Mouse (Mus musculus): Measurements from ENCODE around the gene Prkacb.
A peak's percentile ranks its signal among the peaks of the same experiment; 100 is the strongest.

Gene Prkacb

DNA sequence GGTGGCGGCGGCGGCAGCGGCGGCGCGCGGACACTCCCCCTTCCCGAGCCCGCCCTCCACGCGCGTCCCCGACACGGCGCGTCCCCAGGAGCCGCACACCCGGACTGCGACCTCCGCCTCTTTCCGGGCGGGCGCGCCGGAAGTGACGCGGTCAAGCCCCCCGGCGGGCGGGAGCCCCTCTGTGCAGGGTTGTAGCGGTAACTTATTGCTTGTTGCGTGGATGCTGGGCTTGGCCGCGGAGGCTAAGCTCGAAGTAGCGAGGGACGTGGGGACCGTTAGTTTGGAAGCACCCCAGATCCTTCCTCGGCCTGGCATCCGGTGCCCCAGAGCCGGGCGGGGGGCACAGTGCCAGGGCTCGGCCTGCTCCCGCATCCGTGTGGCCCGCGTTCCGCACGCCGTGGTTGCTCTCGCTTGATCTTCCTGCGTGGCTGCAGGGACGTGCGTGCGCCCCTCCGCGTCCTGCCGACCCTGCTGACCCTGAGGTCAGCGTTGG lies at the start of gene Prkacb:
Prkacb (minus strand) TSS at position 90 of the 493 bp plus-strand sequence.
- peak; percentile 93 for ATAC-seq (ENCODE audit: low TSS enrichment)

DNA sequence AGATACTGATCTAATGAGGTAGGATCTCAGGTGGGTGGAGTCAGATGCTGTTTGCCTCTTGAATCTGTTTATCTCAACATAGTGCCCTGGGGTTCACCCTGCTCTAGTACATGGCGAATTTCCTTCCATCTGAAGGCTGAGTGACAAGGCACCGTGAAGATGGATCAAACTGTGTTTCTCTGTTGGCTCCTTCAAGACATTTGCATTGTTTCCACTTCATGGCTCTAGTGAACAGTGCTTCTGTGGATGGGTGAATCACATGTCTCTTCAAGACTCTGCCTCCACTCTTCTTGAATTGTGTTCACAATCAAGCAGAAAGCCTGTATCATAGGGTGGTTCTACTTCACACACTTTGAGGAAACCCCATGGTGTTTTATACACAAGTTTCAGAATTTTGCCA lies 47.5 kb upstream of the Prkacb start:
- no peak for ATAC-seq (ENCODE audit: low TSS enrichment)

DNA sequence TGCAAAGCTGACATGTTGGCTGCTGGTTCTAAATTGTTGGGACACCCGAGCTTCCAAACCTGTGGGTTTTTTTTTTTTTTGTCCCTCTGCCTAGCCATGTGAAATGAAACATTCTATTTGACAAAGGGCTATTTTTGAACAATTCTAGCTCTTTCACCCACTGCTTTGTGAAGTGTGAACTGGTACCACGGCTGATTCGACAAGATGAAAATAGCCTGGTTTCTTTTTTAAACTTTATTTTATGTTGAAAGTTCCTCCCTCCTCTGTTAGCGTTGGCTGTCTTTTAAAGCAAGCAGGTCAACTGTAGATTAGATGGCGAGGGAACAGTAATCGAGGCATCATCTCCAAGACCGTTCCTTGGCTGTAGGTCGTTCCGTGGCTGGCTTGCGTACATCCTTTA lies 44.6 kb upstream of the Prkacb start:
- peak; percentile 68 for ATAC-seq (ENCODE audit: low TSS enrichment)

DNA sequence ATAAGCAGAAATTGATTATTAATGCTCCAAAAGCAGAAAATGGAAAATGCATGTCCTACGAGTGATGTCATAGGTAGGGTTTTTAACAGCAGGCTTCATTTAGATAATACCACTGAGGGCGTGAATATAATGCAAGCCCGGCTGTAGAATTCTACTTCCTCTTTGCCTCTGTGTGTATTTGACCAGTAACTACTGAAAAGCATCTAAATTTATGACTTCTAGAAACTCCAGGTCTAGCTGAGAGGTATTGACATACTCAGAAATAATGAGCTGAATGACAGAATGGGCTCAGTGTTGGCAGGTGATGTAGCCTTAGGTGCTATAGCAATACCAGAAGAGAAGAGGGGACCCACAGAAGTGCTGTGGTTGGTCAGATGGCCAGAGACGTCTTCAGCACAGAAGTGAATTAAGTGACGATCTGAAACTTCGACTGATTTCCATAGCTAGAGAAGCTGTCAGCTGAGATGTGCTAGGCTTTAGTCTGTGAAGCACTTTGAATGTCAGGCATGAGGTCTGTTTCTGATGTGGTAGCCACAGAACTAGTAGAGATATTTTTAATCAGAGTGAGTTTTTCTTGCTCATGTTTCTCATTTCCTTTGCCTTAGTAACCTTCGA lies 41.8 kb upstream of the Prkacb start:
- no peak for ATAC-seq (ENCODE audit: low TSS enrichment)

DNA sequence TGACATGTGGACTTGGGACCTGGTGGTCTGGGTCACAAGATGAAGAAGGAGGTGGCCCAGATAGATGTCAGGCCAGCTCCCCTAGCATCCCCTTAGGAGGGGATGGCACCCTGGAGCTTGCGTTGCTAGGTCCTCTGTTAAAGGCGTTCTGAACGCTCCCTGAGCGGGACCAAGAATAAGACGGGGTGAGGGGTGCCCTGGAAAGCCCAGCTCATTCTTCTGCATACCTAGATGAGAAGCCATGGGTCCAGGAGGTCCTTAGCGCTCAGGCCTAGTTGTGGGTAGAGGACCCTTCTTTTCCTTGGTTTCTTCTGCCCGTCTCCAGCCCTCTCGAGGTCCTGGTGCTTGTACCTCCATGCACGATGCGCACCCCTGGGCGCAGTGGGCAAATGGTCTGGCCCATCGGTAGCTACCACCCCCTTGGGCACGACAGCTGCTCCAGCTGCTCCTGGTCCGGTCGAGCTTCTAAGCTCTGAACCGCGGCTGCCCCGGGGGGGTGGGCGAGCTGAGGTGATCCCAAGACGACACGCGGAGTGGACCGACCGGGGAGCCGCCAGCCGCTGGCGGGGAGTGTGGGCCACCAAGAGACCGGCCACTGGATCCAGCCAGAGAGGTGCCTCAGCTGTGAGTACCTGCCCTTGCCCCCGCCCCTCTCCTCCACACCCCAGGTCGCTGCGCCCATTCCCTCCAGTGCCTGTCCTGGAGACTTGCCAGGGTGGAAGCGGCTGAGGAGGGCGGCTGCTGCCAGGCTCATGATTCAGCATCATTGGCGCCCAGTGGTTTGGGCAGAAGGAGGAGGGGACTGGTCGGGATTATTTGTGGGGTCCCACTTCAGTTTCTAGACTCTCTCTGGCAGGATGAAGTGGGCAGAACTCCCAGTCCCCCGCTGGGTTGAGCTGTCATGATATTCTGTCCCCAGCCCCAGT lies 39.4 kb upstream of the Prkacb start, which contains the start of gene Ttll7:
Ttll7 (plus strand) TSS at position 402 of the 926 bp plus-strand sequence.
- peak; percentile 94 for ATAC-seq (ENCODE audit: low TSS enrichment)

DNA sequence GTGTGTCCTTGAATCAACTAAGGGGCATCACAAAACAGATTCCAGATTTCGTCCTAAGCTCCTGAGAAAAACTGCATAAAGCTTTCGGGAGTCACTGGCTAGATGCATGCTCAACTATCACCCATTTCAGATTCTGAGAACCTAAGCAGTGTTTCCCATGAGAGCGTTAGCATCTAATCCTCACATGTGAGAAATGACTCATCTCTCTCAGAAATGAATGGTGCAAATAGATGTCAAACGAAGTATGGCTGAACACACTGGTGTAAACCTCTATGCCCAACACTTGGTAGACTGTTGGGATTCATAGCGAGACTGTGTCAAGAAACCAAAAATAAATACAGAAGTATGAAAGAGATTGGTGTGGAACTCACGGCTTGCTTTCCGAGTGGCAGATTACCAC lies 36.6 kb upstream of the Prkacb start:
- no peak for ATAC-seq (ENCODE audit: low TSS enrichment)

DNA sequence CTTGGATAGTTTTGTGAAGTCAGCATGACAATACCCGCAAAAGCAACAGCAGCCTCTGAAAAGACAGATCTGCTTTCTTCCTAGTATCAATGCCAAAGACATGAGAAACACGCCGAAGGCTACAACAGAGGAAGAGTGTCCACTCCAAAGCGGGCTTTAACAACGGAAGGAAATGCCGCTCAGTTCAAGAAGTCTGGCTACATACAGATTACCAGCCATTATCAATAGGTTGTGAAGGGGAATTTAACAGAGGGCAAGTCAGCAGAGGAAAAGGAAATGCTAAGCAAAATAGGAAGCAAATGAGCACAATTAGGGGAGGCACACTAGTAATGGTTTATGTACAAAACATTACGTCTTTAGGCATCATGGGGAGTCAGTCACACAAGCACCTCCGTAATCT lies 35.3 kb upstream of the Prkacb start:
- no peak for ATAC-seq (ENCODE audit: low TSS enrichment)

DNA sequence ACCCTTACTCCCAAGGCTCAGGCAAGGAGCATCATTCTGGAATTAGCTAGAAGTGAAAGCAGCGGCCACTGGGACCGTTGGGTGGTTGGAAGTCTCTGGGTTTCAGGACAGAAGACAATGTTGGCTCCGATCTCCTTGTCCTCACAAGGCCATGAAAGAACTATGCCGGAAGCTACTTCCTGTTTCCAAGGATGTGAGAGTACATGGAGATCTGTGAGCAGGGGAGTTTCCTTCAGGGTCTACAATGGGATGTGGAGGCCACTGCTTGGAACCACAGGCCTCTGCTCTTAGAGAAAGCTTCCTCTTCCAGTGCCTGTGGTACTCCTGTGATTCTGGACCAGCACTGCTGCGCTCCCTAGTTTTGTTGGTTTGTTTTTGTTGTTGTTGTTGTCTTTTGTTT lies 33.4 kb upstream of the Prkacb start:
- no peak for ATAC-seq (ENCODE audit: low TSS enrichment)

DNA sequence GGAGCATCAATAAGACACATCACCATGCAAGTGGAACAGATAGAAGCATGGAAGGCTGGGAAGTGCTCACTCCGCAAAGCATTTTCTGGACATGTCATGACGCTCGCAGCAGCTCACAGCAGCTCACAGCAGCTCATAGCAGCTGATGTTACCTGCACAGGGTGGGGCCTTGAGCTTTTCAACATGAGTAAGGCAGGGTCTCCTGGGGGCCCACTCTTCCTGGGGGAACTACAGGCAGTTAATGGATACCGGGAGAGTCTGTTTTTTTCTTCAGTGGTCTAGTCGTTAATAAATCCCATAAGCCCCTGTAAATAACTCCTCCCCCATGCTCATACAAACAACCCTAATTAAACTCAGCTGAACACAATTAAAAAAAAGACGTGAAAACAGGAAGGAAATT lies 30.7 kb upstream of the Prkacb start:
- no peak for ATAC-seq (ENCODE audit: low TSS enrichment)

DNA sequence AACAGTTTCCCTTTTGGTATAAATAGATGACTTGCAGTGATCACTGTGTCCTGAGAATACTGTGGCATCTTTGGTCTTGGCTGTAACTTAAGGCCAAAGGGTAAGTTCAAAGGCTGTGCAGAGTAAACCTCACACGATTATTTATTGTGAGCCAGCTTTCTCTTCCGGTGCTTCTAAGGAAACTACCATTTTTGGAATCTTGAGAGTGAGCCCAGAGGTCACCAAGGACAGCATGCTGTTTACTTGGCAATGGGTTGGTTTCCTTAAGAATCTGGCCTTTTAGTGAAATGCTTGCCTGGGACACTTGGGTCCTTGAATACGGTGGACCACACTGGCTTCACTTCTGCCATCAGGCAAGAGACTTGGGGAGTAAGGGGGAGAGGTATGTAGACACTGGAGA lies 30.0 kb upstream of the Prkacb start:
- no peak for ATAC-seq (ENCODE audit: low TSS enrichment)

DNA sequence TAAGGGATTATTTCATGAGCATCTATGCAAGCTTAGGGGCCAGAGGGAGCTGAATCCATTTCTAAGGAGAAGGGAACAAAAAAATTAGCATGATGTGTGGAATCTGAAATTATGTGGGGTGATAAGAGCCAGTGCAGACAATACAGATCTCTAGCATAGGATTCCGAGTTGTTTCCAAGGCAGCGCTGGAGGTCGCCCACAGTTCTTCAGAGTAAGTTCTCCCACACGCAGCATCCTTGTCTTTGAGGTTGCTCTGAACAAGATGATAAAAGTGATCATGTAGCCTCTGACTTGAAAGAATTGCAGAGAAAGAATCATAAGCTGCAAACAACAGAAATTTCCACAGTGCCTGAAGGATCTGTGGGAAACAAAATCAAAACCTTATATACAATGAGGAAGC lies 7.9 kb upstream of the Prkacb start:
- peak; percentile 85 for ATAC-seq (ENCODE audit: low TSS enrichment)

DNA sequence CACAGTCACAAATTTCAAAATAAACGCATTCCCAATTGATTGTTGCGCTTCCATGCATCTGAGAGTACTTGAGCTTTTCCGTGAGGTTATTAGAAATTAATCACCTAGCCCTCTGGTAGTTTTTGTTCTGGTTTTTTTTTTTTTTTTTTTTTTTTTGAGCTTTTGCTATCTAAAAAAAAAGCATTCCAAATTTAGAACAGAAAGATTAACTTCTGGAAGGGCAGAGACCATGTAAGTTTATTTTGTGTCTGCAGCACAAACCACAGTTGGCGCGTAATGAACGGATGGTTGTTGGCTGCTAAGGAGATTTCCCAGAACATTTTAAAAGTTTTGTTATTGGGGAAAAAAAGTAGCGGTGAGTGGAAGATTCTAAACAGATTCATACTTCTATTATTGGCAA lies 834 bp upstream of the Prkacb start:
- ATAC-seq (ENCODE audit: low TSS enrichment), result no peak

DNA sequence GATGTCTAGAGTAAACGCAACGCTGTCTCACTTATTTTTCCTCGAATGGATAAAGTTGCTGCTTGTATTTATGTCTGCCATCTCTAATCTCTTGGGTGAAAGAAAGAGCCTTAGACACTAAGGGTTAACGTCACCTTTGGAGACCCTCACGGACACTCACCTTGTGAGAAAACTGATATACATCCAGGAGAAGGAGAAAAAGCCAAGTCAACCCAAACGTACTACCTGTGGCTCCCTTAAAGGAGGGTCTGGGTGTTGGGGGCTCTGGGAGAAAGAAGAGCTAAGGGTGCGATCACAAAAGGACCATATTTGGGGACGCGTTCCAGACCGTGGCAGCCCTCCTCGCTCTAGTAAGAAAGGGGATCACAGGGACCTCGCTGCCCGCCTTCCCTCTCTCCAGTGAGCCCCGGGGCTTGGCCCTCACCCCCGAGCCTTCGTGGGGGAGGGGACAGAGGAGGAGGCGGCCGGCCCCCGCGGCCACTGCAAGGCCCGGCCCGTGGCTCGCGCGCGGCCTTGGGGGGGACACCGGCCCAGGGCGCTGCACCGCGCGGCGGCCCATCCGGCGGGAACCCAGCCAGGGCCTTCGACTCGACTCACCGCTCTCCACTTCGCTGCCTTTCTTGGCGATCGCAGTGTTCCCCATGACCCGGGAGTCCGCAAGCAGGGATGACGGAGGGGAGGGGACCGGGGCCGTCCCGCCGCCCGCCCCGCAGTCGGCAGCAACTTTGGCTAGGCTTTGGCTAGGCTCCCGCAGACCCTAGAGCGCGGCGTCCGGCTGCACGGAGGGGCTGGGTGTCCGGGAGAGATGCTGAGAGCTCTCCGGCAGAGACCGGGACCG lies 530 bp downstream of the Prkacb start:
- peak; percentile 28 for ATAC-seq (ENCODE audit: low TSS enrichment)

DNA sequence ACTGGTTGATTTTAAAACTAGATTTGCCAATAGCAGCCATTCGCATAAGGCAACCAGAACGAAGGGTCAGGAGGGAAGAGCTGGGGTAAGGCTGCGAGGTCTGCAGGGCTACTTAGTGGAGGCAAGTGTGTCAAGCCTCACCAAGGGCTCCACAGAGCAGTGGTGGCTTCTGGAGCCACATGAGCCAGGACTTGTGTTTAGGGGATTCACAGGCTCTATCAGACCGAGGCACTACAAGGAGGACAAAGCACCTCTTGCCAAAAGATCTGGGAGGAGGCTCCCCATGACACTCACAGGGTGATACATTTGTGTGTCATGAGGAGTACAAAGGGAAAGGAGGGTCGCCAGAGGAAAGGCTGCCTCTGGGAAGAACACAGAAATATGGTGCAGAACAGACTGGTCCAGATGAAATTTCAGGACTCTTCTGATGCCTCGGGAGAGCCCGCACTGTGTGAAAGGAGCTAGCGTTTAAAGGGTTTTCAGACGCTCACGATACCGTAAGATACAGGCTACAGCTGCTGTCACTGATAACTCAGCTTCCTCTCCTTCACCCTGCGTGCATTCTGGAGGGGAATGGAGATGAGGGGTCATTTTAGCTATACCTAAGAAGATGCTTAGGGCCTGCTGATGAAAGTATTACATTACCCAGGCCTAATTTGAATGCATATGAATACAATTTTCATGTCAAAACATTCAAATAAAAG lies 19.1 kb downstream of the Prkacb start:
- no peak for ATAC-seq (ENCODE audit: low TSS enrichment)

DNA sequence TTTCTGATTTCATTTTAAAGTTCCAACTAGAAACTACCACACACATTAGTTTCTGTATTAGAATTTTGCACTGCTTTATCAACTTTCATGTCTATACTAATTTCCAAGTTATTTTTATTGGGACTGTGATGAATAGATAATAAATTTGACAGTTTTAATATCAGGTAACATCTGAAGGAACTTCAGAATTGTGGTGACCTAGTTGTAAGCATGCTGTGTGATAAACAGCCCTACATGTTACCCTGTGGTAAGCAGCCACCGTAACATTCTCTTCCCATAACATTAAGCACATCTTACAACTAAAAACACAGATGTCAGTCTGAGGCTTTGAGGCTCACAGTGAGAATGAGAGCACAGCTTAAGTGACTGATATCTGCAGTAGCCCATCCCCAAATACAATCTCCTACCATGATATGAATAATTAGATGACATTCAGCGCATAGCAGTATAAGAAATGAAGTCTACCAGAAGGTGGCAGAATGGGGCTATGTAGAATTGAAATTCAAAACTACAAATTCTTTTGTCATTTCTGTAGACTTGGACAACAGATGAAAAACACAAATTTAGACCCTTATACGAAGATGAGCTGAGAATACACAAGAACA lies 20.5 kb downstream of the Prkacb start:
- ATAC-seq (ENCODE audit: low TSS enrichment), result peak; percentile 78

DNA sequence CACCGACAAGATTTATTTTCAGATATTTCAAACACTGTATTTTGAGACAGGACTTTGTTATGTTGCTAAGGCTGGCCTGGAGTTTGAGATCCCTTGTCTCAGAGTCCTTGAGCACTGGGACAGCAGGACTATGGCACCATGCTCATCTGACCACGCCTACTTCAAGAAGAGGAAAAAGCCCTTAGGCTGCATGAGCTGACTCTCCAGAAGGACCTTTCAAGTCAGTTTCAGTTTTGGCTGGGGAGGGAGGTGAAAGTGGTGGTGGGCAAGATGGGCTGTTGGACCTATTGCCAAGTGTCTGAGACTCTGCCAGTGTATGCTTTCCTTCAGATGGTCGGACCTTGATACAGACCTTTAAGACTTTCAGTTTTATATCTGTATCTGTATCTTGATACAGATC lies 28.6 kb downstream of the Prkacb start:
- no peak for ATAC-seq (ENCODE audit: low TSS enrichment)

DNA sequence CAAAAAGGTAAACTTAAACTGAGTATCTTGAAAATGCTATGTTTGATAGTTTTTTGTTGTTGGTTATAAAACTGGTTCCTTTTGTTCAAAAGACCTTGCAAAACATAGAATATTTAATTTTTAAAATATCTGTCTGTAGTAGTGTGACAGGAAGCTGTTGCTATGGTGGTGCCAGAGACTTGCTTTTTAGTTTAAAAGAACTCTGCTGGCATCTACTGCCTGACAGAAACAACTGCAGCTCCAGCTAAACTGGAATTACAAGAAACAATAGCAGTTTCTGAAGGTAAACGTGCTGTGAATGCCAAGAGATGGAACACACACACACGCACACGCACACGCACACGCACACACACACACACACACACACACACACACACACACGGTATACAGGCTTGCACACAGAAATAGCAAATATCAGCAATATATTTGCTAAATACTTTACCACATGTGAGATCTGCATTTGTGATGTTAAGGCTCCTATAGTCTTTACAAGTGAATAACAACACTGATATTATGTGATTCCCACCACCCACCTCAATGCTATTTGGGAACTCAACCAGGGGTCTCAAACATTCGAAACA lies 29.1 kb downstream of the Prkacb start:
- ATAC-seq (ENCODE audit: low TSS enrichment), result peak; percentile 94

DNA sequence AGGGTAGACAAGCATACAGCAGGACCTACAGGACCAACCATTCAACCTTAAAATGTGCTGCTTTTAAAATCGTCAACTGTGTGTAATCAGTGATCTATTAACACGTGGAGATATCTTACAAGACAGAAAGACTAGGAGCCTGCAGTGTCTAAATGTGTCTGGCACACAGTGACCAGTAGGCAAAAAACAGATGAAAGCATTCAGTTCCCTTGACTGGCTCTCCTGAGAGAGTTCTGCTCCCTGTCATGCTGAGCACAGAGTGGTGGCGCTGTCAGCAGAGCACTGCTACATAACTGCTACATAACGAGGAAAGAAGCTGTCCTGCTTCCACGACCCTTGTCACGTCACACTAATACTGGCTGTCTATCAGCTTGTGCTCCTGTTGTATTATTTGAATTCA lies 30.2 kb downstream of the Prkacb start:
- ATAC-seq (ENCODE audit: low TSS enrichment), result peak; percentile 60

DNA sequence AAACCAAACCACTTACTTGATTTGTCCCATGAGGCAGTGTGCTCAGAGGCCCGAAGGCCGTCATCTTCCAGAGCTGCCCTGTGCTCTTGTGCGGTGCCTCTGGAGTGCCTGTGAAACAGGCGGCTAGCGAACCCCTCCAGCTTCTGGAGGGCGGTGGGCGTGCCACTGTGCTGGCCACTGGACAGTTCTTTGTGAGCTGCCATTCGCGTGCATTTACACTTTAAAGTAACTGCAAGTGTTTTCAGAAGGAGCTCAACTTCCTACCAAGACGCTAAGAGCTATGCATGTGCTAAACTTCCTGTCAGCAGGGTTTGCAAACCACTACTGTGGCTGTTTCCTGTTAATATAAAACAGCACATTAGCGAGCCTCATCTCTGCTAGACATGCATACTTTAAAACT lies 31.7 kb downstream of the Prkacb start:
- no peak for ATAC-seq (ENCODE audit: low TSS enrichment)

DNA sequence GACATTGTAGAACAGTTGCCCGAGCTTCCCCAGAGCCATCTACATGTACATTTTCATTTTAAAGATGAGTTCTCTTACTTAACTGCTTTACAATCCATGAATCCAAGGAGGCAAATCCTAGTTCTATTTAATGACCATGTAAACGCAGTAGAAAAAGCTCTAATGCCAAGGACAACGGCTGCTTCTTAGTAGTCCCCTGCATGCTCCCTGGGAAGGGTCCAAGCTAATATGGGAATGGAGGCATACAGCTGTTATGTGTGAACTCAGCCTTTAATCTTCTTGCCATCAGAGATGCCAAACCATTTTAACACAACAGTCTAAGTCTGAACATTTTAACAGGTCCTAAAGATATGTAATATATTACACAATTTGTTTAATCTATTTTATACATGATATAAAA lies 32.5 kb downstream of the Prkacb start:
- no peak for ATAC-seq (ENCODE audit: low TSS enrichment)

DNA sequence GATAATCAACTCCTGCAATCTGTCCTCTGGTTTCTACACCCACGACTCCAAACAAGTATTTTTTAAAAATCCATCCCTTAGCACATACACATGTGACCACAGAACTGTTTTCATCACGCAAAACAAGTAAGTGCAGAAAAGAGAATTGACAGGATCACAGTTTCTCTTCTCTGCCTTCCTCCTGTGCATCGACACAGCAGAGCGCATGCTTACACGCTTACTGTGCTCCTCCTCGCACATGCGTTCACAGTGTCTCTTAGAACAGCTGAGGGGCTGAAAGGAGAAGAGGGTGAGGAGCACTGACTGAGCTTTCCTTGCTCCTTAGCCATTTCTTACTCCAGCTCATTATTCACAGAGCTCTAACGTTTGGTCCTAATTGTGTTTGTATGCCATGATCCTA lies 33.9 kb downstream of the Prkacb start:
- no peak for ATAC-seq (ENCODE audit: low TSS enrichment)

Measured in frontal cortex, adult (tissue).